Mouse (Mus musculus) left cerebral cortex, adult 2 months (tissue): ENCODE measurements at regions not wholly inside any gene's neighbourhood (a gene's known extent, or its start where the extent isn't known, plus 50 kb on each side); places are given as distances from the start of the nearest gene placed in this dataset.

Source experiments
- DNase-seq, 2 experiments: peaks; one replicate each; pipeline ENCODE4 v3.0.0; 2021 to 2022; ENCODE audit warnings: low spot score in 2 of 2, mixed read lengths in 1 of 2; ENCODE audit errors: extremely low spot score in 1 of 2
- H3K27ac ChIP-seq: fragments of 200-600 bp; 2 replicates; pipeline ENCODE4 v1.8.1; 2022
- H3K4me3 ChIP-seq: fragments of 200-600 bp; 2 replicates; pipeline ENCODE4 v1.8.1; 2022
- CTCF ChIP-seq: fragments of 200-600 bp; IDR thresholded peaks from 2 replicates; pipeline ENCODE4 v1.8.1; 2022; ENCODE audit warnings: antibody characterized with exemption, mild to moderate bottlenecking, moderate library complexity
- intact Hi-C: fragments of 180-260 bp; cut with DNase I; formaldehyde crosslinking; loops from one replicate; pipeline ENCODE4 v1.15.1; 2025

DNA sequence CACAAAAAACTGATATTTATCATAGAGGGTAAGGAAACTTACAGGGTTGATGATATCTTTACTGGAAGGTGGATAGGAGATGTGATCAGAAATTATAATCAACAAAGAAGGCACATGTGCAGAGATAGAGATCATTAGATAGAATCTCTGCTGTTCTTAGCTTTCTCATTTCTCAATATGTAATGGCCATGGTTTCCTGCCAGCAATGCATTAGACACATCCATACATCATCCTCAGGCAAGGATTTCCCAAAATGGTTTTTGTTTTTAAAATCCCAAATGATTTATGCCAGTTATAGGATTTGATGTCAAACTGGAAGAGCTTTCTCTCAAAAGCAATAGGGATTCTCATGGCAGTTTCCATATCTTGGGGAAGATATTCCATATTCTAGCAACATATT, 52.0 kb upstream of the C030005K15Rik start:
- H3K4me3 ChIP-seq = no peak overlapping the region
- no peak for TF ChIP-seq CTCF
- DNase-seq = no peak
- intact Hi-C loops = no loop called here
- H3K27ac ChIP-seq = no peak overlapping the region

- H3K27ac ChIP-seq = no peak overlapping the region
- no peak for TF ChIP-seq CTCF
- intact Hi-C loops = no loop called here
- no peak for DNase-seq
- no peak overlapping the region for H3K4me3 ChIP-seq
Measured at GRCm38 (mm10) chr10:97779335-97779734, 52.8 kb upstream of the C030005K15Rik start.

GRCm38 (mm10) chr10:97793804-97794203, 67.2 kb upstream of the C030005K15Rik start:
- Histone ChIP-seq H3K4me3 (no peak overlapping the region), H3K27ac (no peak overlapping the region)
- DNase-seq = no peak
- no peak for TF ChIP-seq CTCF
- intact Hi-C loops = no loop called here

- TF ChIP-seq CTCF = no peak
- peak overlapping the region; percentile 80 for H3K27ac ChIP-seq
- DNase-seq = peak in 1 of 2 experiments; percentile 23
- H3K4me3 ChIP-seq = no peak overlapping the region
- intact Hi-C loops = loop anchor here (5.0 kb wide), 1 partner anchor 89 kb away; no protein-coding TSS in a partner anchor
Measured at GRCm38 (mm10) chr10:97801448-97802265, 75.1 kb upstream of the C030005K15Rik start.

- no peak for TF ChIP-seq CTCF
- Histone ChIP-seq H3K4me3 (no peak overlapping the region), H3K27ac (0 out of 2 replicates have a peak overlapping the region, but pooled peaks have one; percentile 3)
- DNase-seq = no peak
- intact Hi-C loops = no loop called here
Measured at GRCm38 (mm10) chr10:97807947-97808346, 81.4 kb upstream of the C030005K15Rik start.

DNA sequence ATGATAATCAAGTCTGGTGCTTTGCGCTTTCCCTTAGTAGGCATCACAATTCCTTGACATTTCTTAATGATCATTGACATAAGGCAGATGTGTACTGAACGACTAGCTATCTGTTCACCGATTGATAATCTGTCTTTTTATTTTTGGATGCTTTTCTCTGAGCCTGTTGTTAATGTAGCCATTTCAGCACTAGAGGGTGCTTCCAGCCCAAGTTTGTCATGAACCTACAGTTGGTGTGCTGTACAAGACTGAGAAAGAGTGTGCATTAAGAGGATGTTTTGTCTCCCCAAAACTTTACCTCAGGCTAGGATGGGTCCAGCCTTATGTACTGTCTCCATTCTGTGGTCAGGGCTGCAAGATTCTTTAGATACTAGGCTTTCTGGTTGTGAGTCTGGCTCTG, 116.0 kb upstream of the C030005K15Rik start:
- Histone ChIP-seq H3K27ac (no peak overlapping the region), H3K4me3 (no peak overlapping the region)
- peak; percentile 56 for TF ChIP-seq CTCF
- intact Hi-C loops = loop anchor here (2.0 to 10.0 kb wide), 3 partner anchors 642 to 1242 kb away; partner anchors contain the start of gene Atp2b1
- DNase-seq = no peak

DNA sequence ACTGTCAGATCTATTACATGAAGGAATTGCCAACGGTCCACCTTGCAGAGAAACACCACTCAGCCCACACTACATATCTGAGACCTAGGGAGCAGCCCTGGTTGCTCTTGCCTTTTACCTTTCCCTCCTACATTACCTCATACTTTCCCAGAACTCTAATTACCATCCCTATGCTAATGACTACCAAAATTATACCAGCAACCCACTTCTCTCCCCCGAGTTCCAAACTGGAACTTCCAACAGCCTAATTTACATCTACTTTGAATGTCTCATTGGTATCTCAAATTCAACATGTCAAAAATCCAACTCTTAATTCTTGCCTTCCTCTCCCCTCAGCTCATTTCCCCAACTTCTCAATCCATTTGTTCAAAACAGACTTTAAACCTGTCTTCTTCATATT, 124.9 kb upstream of the C030005K15Rik start:
- no peak for TF ChIP-seq CTCF
- intact Hi-C loops = no loop called here
- no peak overlapping the region for H3K4me3 ChIP-seq
- no peak for DNase-seq
- H3K27ac ChIP-seq = peak overlapping the region; percentile 40; the same call in 1 of the 2 replicates

DNA sequence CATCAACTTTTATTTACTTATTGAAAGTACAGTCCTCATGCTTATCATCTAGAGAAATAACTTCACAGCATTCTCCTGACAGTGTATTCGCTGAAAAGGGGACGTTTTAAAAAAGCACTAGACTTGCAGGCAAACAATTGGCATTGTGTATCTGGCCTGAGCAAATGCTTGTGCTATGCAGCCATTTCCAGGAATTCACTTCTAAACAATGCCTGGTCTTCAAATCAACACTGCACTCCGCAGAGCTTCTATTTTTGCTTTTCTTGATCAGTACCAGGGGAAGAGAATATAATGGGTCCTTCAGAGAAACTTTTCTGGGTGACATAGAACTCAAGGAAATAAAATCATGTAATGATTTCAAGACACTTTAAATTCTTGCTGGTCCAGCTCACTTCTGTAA, 150.5 kb upstream of the C030005K15Rik start:
- intact Hi-C loops = no loop called here
- no peak for TF ChIP-seq CTCF
- Histone ChIP-seq H3K27ac (no peak overlapping the region), H3K4me3 (no peak overlapping the region)
- DNase-seq = no peak

GRCm38 (mm10) chr10:97886049-97886448, 159.5 kb upstream of the C030005K15Rik start:
- H3K4me3 ChIP-seq = no peak overlapping the region
- no peak overlapping the region for H3K27ac ChIP-seq
- intact Hi-C loops = no loop called here
- DNase-seq = no peak
- no peak for TF ChIP-seq CTCF

DNA sequence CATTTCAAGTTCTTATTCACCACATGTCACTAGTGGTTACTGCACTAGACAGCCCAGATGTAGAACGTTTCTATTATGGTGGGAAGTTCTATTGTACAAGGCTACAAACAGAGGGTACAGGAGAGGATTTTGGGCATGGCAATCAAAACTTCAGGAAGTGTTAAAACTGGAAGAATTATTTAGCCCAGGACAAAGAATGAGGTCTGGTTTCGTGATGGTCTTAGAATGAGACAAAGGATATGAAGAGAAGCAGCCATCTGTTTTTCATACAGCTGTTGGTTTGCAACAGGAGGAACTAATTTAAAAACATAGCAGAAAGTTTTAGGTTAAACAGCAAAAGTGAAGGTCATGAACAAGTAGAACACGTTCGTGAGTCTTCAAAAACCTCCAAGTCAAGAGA, 179.2 kb upstream of the C030005K15Rik start:
- Histone ChIP-seq H3K4me3 (no peak overlapping the region), H3K27ac (no peak overlapping the region)
- no peak for TF ChIP-seq CTCF
- DNase-seq = no peak
- intact Hi-C loops = no loop called here

GRCm38 (mm10) chr10:97925568-97925967, 199.0 kb upstream of the C030005K15Rik start:
- no peak overlapping the region for H3K27ac ChIP-seq
- TF ChIP-seq CTCF = no peak
- H3K4me3 ChIP-seq = no peak overlapping the region
- intact Hi-C loops = no loop called here
- no peak for DNase-seq

DNA sequence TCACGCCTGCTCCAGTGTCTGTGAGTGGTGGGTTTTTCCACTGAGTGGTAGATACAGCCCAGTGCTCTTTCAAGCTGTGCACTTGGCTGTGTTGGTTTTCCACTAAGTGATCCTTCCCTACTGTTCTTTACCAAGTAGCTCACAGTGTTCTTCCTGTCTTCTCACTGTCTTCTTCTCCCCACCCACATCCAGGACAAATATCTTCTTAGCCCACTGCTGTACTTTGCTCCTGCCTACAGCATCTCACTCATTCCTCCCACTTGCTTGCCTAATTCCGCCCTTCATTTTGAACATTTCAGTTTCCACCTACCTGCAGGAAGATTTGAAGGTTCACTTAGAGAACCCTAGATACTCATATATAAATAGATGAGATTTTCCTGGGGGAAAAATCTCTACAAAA, 213.8 kb upstream of the C030005K15Rik start:
- peak; percentile 15 to 19 for DNase-seq
- H3K27ac ChIP-seq = peak overlapping the region; percentile 80
- H3K4me3 ChIP-seq = no peak overlapping the region
- intact Hi-C loops = loop anchor here (5.0 to 10.0 kb wide), 3 partner anchors 223 to 864 kb away; no protein-coding TSS in a partner anchor
- TF ChIP-seq CTCF = no peak

GRCm38 (mm10) chr10:97965881-97966280, 239.3 kb upstream of the C030005K15Rik start:
- no peak for DNase-seq
- TF ChIP-seq CTCF = no peak
- Histone ChIP-seq H3K4me3 (no peak overlapping the region), H3K27ac (no peak overlapping the region)
- intact Hi-C loops = no loop called here
